Mouse (Mus musculus) limb, embryonic 10.5 days (tissue): ENCODE results near the gene Naaladl2. TPM values are rescaled to one million over a fixed set of nuclear protein-coding genes. Genes with fewer than 3 reads are reported as not detected.

Experiments
- DNase-seq: peaks from one replicate; pipeline ENCODE4 v3.0.0-alpha.2; 2017; ENCODE audit warnings: low spot score
- H3K27ac ChIP-seq: fragments of 300-500 bp; sonication (generic); 2 replicates; pipeline ENCODE4 v1.5.1; 2016; ENCODE audit warnings: mild to moderate bottlenecking
- H3K27me3 ChIP-seq: fragments of 300-500 bp; sonication (generic); 2 replicates; pipeline ENCODE4 v1.6.1; 2016; ENCODE audit warnings: low read depth, mild to moderate bottlenecking; ENCODE audit not compliant: poor library complexity, severe bottlenecking
- H3K36me3 ChIP-seq: fragments of 300-500 bp; sonication (generic); 2 replicates; pipeline ENCODE4 v1.6.1; 2016; ENCODE audit warnings: mild to moderate bottlenecking, moderate library complexity
- H3K4me1 ChIP-seq: fragments of 300-500 bp; sonication (generic); 2 replicates; pipeline ENCODE4 v1.6.1; 2016
- H3K4me3 ChIP-seq: fragments of 300-500 bp; sonication (generic); 2 replicates; pipeline ENCODE4 v1.5.1; 2016; ENCODE audit warnings: mild to moderate bottlenecking, moderate library complexity
- H3K9me3 ChIP-seq: fragments of 300-500 bp; sonication (generic); replicated peaks from 2 replicates; pipeline ENCODE4 v1.6.1; 2016; ENCODE audit warnings: mild to moderate bottlenecking
- WGBS: fragments of 180-500 bp; shearing (Covaris S2); methylation state at CpG from one replicate; pipeline ENCODE4 v1.1.7; 2016; 5-methylcytosine and 5-hydroxymethylcytosine counted together
- polyA plus RNA-seq: library from polyadenylated mRNA; unstranded; fragments of >200 nt; fragmentation: Nextera tagmentation; extraction: Ambion mirVana; gene quantifications from 2 replicates; pipeline ENCODE4 v1.2.1, GENCODE M21; 2016

The Naaladl2 gene
- polyA plus RNA-seq, 1 experiment from 2014 or later: 0.44 TPM

GRCm38 (mm10) chr3:24743946-24744345 lies 400.1 kb downstream of the Naaladl2 start:
- H3K9me3 ChIP-seq: no peaks in the 10 kb centered on the region
- no peak overlapping the region for H3K27ac ChIP-seq
- H3K4me1 ChIP-seq: no peaks in the 10 kb centered on the region
- H3K27me3 ChIP-seq: no peaks in the 10 kb centered on the region
- WGBS: 86% methylated on average over 3 of the region's 3 CpGs
- H3K36me3 ChIP-seq: no peaks in the 10 kb centered on the region
- no peak overlapping the region for H3K4me3 ChIP-seq
- DNase-seq: no peak

- Histone ChIP-seq H3K4me3 (no peak overlapping the region), H3K36me3 (no peaks in the 10 kb centered on the region), H3K4me1 (no peaks in the 10 kb centered on the region), H3K27ac (no peak overlapping the region), H3K27me3 (no peaks in the 10 kb centered on the region), H3K9me3 (no peaks in the 10 kb centered on the region)
- DNase-seq: no peak
- WGBS: 80% methylated on average over 3 of the region's 3 CpGs
Measured at GRCm38 (mm10) chr3:24719181-24719749, 424.8 kb downstream of the Naaladl2 start.

GRCm38 (mm10) chr3:24714770-24715169 lies 429.3 kb downstream of the Naaladl2 start:
- Histone ChIP-seq H3K4me3 (no peak overlapping the region), H3K27ac (no peak overlapping the region), H3K36me3 (no peaks in the 10 kb centered on the region), H3K4me1 (no peaks in the 10 kb centered on the region), H3K27me3 (no peaks in the 10 kb centered on the region), H3K9me3 (no peaks in the 10 kb centered on the region)
- WGBS: 95% methylated on average over 3 of the region's 3 CpGs
- DNase-seq: no peak

GRCm38 (mm10) chr3:24705778-24706423 lies 438.2 kb downstream of the Naaladl2 start:
- DNase-seq: no peak
- Histone ChIP-seq H3K27ac (no peak overlapping the region), H3K4me1 (no peaks in the 10 kb centered on the region), H3K27me3 (no peaks in the 10 kb centered on the region), H3K9me3 (no peaks in the 10 kb centered on the region), H3K4me3 (no peak overlapping the region), H3K36me3 (no peaks in the 10 kb centered on the region)
- 92% methylated on average over 4 of the region's 4 CpGs for WGBS

GRCm38 (mm10) chr3:24690162-24690915 lies 453.7 kb downstream of the Naaladl2 start:
- no peak for DNase-seq
- no peaks in the 10 kb centered on the region for H3K27me3 ChIP-seq
- H3K27ac ChIP-seq: no peak overlapping the region
- 90% methylated on average over 2 of the region's 2 CpGs for WGBS
- no peak overlapping the region for H3K4me3 ChIP-seq
- no peaks in the 10 kb centered on the region for H3K9me3 ChIP-seq
- no peaks in the 10 kb centered on the region for H3K36me3 ChIP-seq
- H3K4me1 ChIP-seq: no peaks in the 10 kb centered on the region

GRCm38 (mm10) chr3:24670500-24670899 lies 473.6 kb downstream of the Naaladl2 start:
- no peaks in the 10 kb centered on the region for H3K27me3 ChIP-seq
- H3K27ac ChIP-seq: no peak overlapping the region
- 75% methylated on average over 3 of the region's 3 CpGs for WGBS
- no peak overlapping the region for H3K4me3 ChIP-seq
- no peaks in the 10 kb centered on the region for H3K4me1 ChIP-seq
- H3K9me3 ChIP-seq: no peaks in the 10 kb centered on the region
- no peaks in the 10 kb centered on the region for H3K36me3 ChIP-seq
- no peak for DNase-seq

GRCm38 (mm10) chr3:24668052-24668916 lies 475.8 kb downstream of the Naaladl2 start:
- H3K9me3 ChIP-seq: no peaks in the 10 kb centered on the region
- no peaks in the 10 kb centered on the region for H3K36me3 ChIP-seq
- no peaks in the 10 kb centered on the region for H3K27me3 ChIP-seq
- no peak for DNase-seq
- H3K27ac ChIP-seq: no peak overlapping the region
- H3K4me1 ChIP-seq: no peaks in the 10 kb centered on the region
- 87% methylated on average over 3 of the region's 3 CpGs for WGBS
- H3K4me3 ChIP-seq: no peak overlapping the region

GRCm38 (mm10) chr3:24665408-24665807 lies 478.7 kb downstream of the Naaladl2 start:
- Histone ChIP-seq H3K27ac (no peak overlapping the region), H3K4me3 (no peak overlapping the region), H3K27me3 (no peaks in the 10 kb centered on the region), H3K36me3 (no peaks in the 10 kb centered on the region), H3K4me1 (no peaks in the 10 kb centered on the region), H3K9me3 (no peaks in the 10 kb centered on the region)
- 87% methylated on average over 1 of the region's 1 CpGs for WGBS
- DNase-seq: no peak

GRCm38 (mm10) chr3:24663749-24664148 lies 480.3 kb downstream of the Naaladl2 start:
- Histone ChIP-seq H3K27ac (no peak overlapping the region), H3K4me1 (no peaks in the 10 kb centered on the region), H3K27me3 (no peaks in the 10 kb centered on the region), H3K4me3 (no peak overlapping the region), H3K36me3 (no peaks in the 10 kb centered on the region), H3K9me3 (no peaks in the 10 kb centered on the region)
- DNase-seq: no peak

- no peaks in the 10 kb centered on the region for H3K9me3 ChIP-seq
- WGBS: 68% methylated on average over 1 of the region's 1 CpGs
- no peak for DNase-seq
- no peak overlapping the region for H3K4me3 ChIP-seq
- H3K36me3 ChIP-seq: no peaks in the 10 kb centered on the region
- H3K4me1 ChIP-seq: no peaks in the 10 kb centered on the region
- H3K27me3 ChIP-seq: no peaks in the 10 kb centered on the region
- H3K27ac ChIP-seq: no peak overlapping the region
Measured at GRCm38 (mm10) chr3:24630032-24630431, 514.0 kb downstream of the Naaladl2 start.

GRCm38 (mm10) chr3:24605485-24605884 lies 538.6 kb downstream of the Naaladl2 start:
- no peak for DNase-seq
- Histone ChIP-seq H3K4me1 (no peaks in the 10 kb centered on the region), H3K27ac (no peak overlapping the region), H3K36me3 (no peaks in the 10 kb centered on the region), H3K9me3 (no peaks in the 10 kb centered on the region), H3K4me3 (no peak overlapping the region), H3K27me3 (no peaks in the 10 kb centered on the region)

GRCm38 (mm10) chr3:24604791-24605320 lies 539.2 kb downstream of the Naaladl2 start:
- no peak overlapping the region for H3K4me3 ChIP-seq
- WGBS: 93% methylated on average over 3 of the region's 3 CpGs
- H3K27ac ChIP-seq: no peak overlapping the region

More at GRCm38 (mm10) chr3:24604791-24605320, 539.2 kb downstream of the Naaladl2 start:
- Histone ChIP-seq H3K36me3 (no peaks in the 10 kb centered on the region), H3K27me3 (no peaks in the 10 kb centered on the region), H3K4me1 (no peaks in the 10 kb centered on the region), H3K9me3 (no peaks in the 10 kb centered on the region)
- no peak for DNase-seq
